Mouse (Mus musculus): ENCODE results near the gene Mllt6.
"Not testable (repeated sequence)": the region's sequence is repeated elsewhere in the genome, so short reads cannot be mapped to it uniquely, and the experiment has no call there.

Mllt6 gene

DNA sequence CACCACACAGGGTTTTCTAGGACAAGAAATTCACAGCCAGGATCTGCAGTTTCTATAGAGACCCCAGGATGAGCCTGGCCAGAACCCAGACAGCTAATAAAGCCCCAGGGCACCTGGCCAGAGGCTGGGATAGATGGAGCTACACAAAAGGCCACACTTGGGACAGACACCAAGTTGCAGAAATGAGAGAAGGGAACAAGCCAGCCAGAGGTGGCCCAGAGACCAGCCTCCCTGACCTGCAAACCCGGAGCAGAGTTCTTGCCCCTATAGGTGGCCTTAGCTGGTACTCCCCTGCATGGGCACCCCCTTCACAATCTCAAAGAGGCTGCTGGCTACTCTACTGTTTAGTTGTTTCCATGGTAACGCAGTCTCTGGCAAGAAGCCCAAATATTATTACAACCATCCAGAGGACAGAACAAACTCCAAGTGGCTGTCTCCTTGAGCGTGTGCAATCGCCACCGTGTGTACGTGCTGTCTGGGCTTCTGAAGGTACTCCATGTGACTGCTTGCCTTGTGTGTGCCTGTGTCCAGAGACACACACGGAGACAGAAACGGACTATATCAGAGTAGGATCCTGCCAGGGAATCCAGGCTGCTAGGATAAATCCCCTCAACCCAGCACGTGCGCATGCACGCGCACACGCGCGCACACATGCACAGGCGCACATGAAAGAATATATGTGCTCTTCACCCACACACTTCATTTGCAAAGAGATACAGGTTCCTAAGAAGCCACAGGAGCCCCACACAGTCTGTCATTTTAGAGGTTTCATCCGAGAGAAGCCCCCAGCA is 31.9 kb downstream of the Mllt6 start:
- peak in 1 of 2 experiments; percentile 72 for DNase-seq (ENCODE audit: low spot score in 2 of 2)

DNA sequence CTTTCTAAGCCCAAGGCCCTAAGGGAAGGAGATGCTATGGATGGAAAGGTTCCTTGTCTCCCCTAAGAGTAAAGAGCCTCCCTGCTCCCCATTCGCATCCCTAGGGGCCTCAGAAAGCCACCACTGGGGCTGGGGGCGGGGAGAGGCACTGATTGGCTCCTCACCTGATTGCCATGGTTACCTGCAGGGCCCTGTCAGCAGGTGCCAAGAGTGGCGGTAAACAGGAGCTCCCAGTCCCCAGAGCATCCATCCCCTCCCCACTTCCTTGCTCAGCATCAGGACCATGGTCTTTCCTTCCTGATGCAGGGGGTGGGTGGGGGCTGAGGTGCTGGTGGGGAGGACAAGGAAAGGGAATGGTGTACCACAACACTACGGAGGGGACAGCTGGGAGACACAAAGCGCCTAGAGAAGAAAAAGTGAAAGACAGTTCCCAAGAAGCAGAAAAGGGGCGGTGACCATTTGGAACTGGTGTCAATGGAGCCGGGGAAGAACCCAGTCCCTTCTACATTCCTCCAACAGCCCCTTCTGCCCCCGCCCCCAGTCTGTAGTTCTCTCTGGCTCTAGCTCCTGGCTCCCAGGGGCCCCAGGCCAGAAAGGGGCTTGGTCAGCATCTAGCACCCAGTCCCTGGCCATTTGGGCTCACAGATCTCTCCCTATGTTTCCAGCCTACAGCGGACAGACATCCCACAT is 32.6 kb downstream of the Mllt6 start:
- no peak for DNase-seq (ENCODE audit: low spot score in 2 of 2)

DNA sequence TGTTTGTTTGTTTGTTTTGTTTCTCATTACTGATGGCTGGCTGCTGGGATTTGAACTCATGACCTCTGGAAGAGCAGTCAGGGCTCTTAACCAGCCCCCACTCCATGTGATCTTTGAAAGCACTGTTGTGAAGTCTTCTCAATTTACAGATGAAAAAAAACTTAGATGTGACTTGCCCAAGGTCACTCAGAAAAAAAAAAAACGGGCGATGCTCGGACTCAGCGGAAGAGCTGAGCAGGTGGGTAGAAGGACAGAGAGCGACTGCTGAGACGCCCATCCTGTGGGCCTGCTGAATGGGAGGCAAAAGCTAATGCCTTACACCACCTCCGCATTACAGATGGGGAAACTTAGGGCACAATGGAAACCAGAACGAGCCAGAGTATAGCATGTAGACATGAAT is 33.5 kb downstream of the Mllt6 start:
- DNase-seq (ENCODE audit: low spot score in 2 of 2), result no peak

DNA sequence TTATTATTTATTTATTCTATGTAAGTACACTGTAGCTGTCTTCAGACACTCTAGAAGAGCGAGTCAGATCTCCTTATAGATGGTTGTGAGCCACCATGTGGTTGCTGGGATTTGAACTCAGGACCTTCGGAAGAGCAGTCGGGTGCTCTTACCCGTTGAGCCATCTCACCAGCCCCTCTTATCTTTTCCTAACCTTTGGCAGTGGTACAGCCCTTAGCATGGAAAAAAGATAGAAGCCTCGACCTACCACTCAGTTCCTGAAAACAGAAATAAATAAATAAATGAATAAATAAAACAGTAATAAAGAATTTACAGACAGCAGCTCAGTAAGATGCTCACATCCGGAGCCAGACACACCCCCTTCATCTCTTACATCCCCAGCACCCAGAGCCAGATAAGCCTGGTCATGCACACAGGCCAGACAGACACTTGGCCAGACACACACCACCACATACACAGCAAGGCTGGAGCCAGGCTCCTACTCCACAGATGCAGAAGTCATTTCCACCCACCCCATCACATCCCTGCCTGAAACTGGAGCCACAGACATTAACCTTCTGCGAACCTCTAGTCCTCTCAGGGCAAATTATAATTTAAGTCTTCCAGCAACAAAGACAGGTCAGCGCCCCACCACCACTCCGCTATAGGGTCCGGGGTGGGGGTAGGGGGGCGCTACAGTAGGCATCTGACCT is 34.1 kb downstream of the Mllt6 start:
- no peak for DNase-seq (ENCODE audit: low spot score in 2 of 2)

DNA sequence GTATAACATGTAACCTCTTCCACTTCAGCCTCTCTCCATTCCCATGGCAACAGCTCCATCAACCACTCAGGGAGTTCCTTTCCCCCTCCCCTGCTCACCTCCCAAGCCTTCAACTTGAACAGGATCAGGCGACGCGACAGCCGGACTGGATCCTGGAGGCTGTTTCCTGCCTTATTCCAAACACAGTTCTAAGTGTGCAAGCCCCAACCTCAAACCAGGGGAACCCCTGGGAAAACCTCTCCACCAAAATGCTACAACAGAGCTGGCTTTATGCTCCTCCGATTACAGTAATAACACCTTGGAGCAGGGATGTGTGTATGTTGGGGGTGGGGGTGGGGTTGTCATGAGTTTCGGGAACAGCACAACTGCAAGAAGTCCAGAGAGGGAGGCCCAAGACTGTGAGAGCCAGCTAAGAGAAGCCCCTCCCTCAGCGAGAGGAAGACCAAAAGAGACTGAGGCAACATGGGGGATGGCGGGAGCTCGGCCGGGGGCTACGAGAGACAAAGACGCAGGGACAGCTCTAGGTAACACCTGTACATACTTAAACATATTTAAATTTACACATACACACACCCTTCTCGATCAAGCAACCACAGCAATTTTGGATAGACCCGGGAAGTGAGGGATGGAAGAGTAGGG is 34.8 kb downstream of the Mllt6 start:
- DNase-seq (ENCODE audit: low spot score in 2 of 2), result no peak

DNA sequence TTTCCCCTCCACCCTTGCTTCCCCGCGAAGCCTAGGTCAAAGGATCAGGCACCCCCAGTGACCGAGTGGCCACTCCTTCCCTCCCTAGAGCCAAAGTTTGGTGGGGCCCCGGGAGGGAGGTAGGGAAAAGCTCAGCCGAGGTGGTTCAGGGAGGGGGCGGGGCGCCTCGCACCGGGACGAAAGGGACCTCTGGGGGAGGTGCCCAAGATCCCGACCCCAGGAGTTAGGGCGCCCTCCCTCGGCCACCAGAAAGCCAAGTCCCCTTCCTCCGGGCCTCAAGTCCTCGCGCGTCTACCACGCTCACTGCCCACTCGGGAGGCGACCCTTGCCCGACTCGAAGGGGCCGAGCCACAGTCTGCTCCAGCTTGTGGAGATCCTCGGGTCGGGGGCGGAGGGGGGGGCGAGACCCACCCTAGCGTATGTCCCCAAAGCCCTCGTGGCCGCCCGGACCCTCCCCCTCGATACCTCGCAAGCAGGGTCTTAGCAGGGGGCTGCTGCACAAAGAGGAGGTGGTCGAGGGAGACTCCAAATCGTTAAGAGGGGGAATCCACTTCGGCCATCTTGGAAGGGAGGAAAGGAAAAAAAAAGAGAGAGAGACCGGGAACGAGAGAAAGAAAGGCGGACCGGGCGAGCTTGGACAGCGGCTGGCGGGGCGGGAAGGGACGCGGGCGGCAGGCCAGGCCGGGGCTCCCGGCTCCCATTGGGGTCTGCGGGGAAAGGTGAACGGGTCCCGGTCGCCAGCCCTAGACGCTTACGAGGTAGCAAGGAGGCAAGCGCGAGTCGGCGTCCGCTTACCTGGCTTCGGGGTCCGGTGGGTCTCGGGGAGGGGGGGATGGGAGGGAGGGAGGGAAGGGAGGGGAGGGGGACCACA is 35.8 kb downstream of the Mllt6 start:
- peak; percentile 55 to 78 for DNase-seq (ENCODE audit: low spot score in 2 of 2)

DNA sequence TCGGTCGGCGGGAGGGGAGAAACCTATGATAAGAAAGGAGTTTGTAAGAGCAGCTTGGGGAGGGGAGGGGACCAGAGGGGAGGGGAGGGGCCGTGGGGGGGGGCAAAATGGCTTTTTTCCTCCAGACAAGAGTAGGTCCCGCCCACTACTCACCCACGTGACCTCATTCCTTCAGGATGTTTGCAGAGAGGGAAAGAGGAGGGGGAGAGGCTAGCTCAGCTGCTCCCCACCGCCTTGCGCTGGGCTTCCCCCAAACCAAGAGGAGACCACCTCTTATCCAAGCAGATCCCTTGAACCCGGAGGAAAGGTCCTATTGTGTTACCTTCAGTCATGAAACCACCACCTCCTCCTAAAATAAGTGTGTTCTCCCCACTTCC is 36.4 kb downstream of the Mllt6 start:
- DNase-seq (ENCODE audit: low spot score in 2 of 2), result peak; percentile 56 to 88

DNA sequence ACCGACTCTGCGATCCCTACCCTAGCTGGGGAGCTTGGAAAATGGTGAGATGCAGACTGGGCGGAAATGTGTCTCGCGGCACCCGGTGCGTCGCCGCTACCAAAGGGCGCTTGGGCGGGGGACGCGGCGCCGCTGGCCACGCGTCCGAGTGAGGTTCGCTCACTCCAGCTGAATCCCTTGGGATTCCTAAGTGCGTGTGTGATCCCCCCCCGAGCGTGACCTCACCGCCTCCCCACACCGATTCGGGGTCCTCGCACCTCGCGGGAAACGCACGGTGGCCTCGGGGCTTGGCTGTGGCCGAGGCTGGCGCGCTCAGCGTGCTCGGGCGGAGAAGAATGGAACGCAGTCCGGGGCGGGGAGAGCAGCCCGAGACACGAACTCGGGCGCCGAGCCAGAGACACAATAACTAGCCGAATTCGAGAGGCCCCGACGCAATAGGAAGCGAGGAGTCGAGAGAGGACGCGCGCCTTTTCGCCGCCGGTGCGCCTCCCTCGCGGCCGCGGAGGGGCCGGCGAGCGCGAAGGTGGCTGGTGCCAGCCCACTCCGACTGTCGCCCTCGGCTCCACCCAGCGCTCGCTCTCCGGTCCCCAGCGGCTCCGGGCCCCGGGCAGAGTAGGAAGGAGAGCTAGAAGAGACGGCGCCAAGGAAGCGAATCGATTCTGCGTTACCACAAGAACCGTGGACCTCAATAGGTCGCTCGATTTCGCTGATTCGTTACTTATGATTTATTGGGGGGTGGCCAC is 37.0 kb downstream of the Mllt6 start, which contains the start of gene Pcgf2:
Gene Pcgf2, minus strand, starts transcription at position 495 of the 743 bp plus-strand sequence.
- DNase-seq (ENCODE audit: low spot score in 2 of 2), result peak; percentile 50 to 83

DNA sequence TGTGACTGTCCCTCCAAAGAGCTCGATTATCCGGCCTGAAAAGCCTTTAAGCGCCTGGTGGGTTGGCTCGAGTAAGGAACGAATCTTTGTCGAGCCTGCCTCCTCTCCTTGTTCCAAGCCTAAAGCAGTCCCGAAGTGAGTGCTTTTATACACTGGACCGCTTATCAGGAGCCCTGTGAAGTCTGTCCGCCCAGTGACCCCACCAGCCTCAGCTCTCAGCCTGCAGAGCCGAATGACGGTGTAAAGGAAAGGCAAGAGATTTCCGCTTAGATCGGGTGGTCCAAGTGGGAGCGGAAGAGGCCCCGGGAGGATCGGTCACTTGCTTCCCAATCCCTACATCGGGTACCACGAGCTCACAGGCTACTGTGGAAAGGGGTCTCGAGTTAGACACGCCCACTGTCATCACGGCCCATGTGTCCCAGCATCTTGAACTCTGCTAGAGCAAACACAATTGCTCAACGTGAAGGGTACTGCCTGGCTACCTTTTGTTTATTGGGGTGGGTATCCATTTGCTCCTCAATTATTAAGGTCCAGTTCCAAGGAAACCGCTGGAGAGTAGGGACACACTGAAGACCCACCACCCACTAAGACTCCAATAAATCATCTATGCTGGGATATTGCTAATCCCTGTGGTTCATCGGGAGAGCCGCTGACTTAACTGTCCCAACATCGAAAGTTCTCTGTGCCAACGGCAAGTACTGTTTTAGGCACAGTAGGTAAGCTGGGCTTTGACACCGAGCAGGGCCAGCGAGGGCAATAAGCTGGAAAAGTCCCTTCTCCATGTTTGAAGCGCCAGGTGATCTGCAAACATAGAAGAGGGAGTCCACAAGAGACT is 37.7 kb downstream of the Mllt6 start:
- peak in 1 of 2 experiments; percentile 36 for DNase-seq (ENCODE audit: low spot score in 2 of 2)

DNA sequence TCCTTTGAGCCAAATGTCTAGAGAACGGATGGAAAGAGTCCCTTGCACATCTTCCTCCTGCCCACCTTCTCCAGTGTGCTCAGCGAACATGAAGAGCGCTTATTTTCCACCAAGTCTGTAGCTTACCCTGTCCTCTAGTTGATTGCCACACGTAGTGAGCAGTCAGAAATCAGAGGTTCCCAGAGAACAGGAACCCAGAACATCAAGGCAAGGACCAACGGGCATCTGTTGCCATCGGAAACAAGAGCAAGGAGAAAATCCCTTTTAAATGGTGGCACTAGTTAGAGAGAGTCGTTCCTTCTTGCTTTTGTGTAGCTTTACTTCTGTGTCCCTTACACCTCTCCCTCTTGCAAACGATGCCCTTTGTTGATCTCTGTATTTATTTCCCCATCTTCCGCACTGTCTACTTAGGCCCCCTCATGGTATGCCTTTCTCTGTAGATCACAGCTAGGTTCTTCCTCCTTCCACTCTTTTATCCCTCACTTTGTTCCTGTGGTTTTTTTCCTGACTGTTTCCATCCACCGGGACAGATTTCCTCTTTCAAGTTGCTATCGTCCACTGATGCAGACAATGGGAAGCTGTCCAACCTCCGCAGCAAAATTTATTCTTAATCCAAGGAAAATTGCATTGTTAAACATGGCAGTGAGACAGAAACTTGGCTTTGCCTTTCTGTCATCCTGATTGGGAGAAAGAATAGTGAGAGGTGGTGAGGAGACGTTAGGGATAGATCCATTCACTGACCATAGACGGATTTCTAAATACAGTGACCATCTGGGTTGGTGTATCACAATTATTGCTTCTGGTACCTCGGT is 38.6 kb downstream of the Mllt6 start:
- DNase-seq (ENCODE audit: low spot score in 2 of 2), result no peak

DNA sequence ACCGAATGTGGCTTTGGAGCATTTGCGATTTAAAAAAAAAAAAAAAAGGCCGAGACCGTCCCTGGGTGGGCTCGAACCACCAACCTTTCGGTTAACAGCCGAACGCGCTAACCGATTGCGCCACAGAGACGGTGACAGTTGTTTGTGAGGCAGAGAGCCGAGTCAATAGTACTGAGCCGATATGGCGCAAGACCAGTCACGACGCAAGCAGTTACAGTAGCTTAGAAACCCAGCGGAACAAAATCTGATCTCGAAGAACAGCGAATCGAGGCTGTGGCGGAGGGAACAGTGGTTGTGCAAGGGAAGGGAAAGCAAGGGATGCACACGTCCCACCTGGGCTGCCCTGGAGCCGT is 39.2 kb downstream of the Mllt6 start:
- peak; percentile 93 to 95 for DNase-seq (ENCODE audit: low spot score in 2 of 2)

DNA sequence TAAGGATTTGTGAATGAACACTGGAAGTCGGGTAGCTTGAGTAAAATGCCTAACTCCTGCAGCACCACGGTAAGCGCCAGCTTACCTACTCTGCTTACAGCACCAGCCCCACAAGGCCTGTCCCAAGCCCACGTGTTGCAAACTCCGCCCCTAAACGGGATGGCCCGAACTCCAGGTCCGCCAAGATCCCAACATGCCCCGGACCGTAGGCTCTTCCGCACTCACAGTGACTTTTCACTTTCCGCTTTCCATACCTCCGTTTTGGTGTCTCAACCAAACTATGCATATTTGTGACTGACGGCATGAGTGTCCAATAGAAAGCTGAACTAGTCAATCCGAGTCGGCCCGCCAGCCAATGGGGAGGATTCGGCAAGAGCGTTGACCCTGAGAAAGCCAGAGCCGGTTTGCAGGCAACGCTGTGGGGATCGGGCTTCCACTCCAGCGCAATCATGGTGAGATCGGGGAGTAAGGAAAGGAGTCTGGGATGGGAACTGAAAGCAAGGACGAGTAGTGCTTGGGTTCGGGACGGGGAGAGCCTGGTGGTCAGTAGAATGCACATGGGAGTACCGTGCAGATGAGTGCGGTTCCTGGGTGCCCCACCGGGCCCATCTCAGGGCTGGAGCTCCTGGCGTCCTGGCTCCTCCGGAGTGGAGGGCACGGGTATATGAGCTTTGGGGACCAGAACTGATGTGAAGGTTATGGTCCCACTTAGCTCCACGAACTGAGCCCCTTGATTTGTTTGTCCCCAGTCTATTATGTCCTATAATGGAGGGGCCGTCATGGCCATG is 40.0 kb downstream of the Mllt6 start, which contains the start of gene Psmb3:
Gene Psmb3, plus strand, starts transcription at position 361 of the 788 bp plus-strand sequence.
- peak; percentile 95 to 98 for DNase-seq (ENCODE audit: low spot score in 2 of 2)

DNA sequence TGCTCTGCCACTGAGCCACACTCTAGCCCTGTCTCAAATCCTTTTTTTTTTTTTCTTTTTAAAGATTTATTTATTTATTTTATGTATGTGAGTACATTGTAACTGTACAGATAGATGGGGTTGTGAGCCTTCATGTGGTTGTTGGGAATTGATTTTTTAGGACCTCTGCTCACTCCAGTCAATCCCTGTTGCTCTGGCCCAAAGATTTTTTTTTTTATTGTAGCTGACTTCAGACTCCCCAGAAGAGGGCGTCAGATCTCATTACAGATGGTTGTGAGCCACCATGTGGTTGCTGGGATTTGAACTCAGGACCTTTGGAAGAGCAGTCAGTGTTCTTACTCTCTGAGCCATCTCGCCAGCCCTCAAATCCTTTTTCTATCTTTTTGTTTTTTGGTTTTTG is 46.9 kb downstream of the Mllt6 start:
- not testable (repeated sequence) for DNase-seq (ENCODE audit: low spot score in 2 of 2)

DNA sequence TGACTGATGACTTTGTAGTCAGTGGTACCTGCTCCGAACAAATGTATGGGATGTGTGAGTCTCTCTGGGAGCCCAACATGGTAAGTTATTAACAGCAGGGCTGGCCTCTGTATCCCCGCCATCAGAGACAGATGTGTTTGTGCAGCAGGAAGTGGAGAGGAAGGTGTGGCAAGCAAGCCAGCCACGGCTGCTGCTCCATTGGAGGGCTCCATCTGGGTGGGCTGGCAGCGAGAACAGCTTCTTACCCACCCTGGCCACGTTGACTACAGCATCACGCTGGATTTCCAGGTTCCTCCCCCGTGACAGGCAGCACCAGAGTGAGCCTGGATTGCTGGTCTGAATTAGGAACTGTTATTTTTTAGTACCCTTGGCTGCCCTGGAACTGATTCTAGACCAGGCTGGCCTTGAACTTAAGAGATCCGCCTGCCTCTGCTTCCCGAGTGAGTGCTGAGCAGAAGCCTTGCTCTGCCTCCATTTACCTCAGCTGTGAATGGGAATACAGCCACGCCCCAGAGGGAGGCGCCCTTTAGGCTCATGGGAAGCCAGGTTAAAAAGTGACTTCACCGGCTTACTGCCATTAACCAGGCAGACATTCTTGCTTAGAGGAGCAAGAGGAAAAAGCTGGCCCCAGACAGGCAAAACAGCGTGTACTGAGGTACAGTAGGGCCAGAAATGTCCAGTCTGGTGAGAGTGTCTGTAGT is 48.1 kb downstream of the Mllt6 start:
- no peak for DNase-seq (ENCODE audit: low spot score in 2 of 2)

DNA sequence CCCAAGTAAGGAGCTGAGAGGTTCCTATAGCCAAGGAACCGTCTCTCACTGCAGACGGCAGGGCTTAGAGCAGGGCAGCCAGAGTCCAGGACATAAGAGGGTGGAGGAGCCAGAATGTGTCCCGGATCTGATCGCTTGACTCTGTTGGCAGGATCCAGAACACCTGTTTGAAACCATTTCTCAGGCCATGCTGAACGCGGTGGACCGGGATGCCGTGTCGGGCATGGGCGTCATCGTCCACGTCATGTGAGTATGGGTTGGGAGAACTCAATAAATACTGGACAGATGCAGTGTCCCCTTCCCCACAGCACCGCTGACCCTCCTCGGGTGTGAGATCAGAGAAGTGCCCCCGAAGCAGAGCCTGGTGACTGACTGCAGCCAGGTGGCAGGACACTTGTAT is 49.1 kb downstream of the Mllt6 start:
- DNase-seq (ENCODE audit: low spot score in 2 of 2), result no peak

DNA sequence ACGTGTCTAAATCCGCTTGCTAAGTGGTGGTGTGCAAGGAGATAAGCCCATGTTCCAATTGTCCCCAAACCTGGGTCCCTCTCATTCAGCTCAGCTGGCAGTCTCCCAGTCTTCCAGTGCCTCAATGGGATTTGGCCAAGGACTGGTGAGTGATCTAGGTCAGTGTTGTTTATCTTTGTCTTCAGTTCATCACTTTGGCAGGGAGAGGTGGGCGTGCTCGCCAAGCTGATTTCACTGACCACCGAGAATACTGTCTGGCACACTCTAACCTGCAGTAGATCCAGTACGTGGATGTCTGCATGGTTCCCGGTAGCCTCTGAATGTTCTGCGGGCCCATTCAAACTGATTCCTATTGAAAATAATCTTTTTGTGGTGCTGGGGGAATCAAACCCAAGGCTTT is 50.7 kb downstream of the Mllt6 start:
- DNase-seq (ENCODE audit: low spot score in 2 of 2), result no peak

DNA sequence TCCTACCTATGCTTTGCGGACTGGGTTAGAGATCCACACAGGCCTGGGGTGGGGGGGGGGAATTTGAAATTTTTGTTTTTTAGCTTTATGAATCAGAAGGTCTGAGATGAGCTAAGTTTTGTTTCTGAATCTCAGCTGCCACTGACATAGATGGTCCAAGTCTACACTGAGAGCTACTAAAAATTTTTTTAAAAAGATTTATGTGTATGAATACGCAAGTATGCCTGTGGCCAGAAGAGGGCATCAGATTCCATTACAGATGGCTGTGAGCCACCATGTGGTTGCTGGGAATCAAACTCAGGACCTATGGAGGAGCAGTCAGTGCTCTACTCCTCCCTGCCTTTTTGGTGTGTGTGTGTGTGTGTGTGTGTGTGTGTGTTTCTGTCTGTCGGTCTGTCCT is 51.1 kb downstream of the Mllt6 start:
- no peak for DNase-seq (ENCODE audit: low spot score in 2 of 2)
